ENCODE assay signal across 1 mouse cellular context in genomic region chr16:37341446-37341845, GRCm38 (mm10). TPM values are rescaled to one million over a fixed set of nuclear protein-coding genes. Genes with fewer than 3 reads are reported as not detected.
"Had no signal": no experiment of that assay in that cellular context is flagged by ENCODE, and none has a peak within 500 bp of the region (broad histone marks: within the 10 kb centered on the region; RNA-seq: fewer than 3 reads in every experiment).

No protein-coding gene starts in this region.

RNA-seq across cellular contexts. Expression of gene Stxbp5l, which starts 43.3 kb away (rescaled TPM):
- total RNA-seq: neutrophil, adult 5-6 weeks had no signal
